ENCODE assay signal across 15 mouse cellular contexts in genomic region chr5:77499949-77500460, GRCm38 (mm10).
"Had no signal": no experiment of that assay in that cellular context is flagged by ENCODE, and none has a peak within 500 bp of the region (broad histone marks: within the 10 kb centered on the region; RNA-seq: fewer than 3 reads in every experiment).

No protein-coding gene starts in this region.

- DNase-seq: kidney, adult 18-20 months; kidney, postnatal 10 days; kidney, postnatal 4 days; liver; liver, embryonic 13.5 days; liver, postnatal 0 days; lung, postnatal 14 days; thymus, adult 18-20 months; thymus, postnatal 14 days had no signal

- H3K27me3 ChIP-seq: limb, embryonic 12.5 days; liver, embryonic 13.5 days; lung, embryonic 15.5 days; midbrain, embryonic 15.5 days; neural tube, embryonic 12.5 days had no signal

- H3K4me3 ChIP-seq: limb, embryonic 12.5 days; liver, embryonic 13.5 days; lung, embryonic 15.5 days; midbrain, embryonic 15.5 days; neural tube, embryonic 12.5 days had no signal

- H3K27ac ChIP-seq: limb, embryonic 12.5 days; liver, embryonic 13.5 days; lung, embryonic 15.5 days; macrophage; midbrain, embryonic 15.5 days; neural tube, embryonic 12.5 days; stomach, postnatal 0 days had no signal

- H3K4me1 ChIP-seq: limb, embryonic 12.5 days; liver, embryonic 13.5 days; lung, embryonic 15.5 days had no signal

- ATAC-seq: liver, postnatal 0 days; midbrain, embryonic 15.5 days had no signal
